Mouse (Mus musculus): ENCODE data around the gene Vmn1r194. TPM values are rescaled to one million over a fixed set of nuclear protein-coding genes. Genes with fewer than 3 reads are reported as not detected.
"Not testable (repeated sequence)": the region's sequence is repeated elsewhere in the genome, so short reads cannot be mapped to it uniquely, and the experiment has no call there.

Vmn1r194 gene
- not detected for polyA plus RNA-seq (2017; shearing (Covaris generic))

DNA sequence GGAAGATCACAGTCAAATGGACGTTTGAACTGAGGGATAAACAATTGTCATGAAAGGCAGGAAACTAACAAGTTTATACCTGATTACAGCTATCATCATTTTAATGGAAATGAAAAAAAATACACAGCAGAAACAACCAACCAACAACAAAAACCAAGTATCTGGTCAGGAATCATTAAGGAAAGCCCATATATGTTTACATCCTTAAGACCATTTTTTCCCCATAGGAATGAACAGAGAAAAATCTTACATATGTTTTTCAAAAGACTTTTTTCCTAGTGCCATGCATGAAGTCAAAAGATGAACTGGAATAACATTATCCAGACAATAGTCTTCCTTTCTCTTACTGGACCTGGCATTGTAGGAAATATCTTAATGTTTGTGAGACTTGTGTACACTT, at the start of gene Vmn1r194:
Vmn1r194 (plus strand) TSS at position 301 of the 400 bp plus-strand sequence.
- no peak for ATAC-seq

DNA sequence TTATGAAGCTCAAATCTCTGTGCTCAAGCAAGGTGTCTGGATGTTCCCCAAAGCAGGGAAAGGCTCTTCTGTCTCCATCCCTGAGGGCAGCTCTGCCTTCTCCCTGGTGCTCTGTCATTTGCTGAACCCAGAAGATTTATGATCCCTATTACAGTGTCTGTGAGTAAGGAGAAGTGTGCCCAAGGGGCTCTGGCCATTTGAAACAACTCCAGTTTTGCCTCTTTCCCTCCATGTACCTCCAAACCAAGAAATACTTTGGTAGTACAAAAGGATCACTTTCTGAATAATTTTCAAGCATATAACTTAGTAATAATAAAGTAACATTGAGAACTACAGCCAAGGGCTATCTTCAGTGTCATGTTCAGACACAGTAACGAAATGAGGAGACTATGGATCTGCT, 21.0 kb upstream of the Vmn1r194 start, which contains the start of gene Vmn1r193:
Vmn1r193 (minus strand) TSS at position 101 of the 400 bp plus-strand sequence.
- not testable (repeated sequence) for ATAC-seq

DNA sequence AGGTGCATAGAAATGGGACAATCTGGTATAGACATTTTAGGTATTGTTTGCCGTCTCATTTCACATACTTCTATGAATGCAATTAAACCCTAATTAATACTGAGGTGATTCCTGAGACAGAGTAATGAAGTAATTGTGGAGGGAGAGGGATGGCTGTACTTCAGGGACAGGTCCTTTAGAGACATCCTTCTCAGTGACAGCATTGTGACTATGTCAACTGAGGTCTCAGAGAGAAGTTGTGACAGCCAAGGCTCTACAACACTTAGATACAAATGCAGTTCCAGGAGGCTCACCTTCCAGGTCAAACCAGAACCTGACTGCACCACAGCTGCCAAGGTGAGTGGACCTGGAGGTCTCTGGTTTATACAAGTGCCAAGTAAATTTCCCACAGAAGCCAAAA, 26.2 kb downstream of the Vmn1r194 start, which contains the start of gene Vmn1r195:
Vmn1r195 (plus strand) TSS at position 301 of the 400 bp plus-strand sequence.
- not testable (repeated sequence) for ATAC-seq

DNA sequence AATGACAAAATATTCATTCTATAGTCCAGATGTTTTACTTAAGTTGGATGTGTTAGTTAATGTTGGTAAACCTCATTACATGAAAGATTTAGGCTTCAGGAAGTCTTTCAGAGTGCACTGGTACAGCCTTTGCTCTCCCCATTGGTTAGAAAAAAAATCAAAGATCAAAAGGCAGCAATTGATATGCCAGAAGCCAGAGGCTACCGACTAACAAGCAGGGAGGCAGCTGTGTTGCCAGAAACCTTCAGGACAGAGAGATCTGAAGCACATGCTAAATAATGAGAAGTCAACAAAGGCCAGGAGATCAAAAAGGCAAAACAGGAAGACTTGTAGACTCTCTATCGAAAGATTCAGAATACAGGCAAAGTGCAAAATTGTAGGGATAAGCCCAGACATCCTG, 27.7 kb downstream of the Vmn1r194 start:
- ATAC-seq = no peak

DNA sequence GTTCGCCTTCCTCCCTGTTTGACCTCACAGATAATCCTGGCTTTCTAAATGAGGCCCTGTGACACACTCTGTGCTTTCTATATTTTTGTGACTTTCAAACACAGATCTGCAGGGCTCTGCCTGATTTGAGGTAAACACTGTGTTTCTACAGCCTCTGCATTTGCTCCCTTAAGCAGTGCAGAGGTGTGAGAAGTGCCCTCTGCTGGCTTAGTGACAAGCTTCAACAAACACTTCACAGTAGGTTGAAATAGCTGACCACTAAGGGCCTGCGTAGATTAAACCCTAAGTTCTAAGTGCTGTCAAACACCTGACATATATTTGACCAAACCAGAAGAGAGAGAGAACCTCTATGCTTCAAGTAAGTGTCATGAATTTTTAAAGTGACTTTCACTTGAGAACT, 40.6 kb downstream of the Vmn1r194 start:
- ATAC-seq = no peak

DNA sequence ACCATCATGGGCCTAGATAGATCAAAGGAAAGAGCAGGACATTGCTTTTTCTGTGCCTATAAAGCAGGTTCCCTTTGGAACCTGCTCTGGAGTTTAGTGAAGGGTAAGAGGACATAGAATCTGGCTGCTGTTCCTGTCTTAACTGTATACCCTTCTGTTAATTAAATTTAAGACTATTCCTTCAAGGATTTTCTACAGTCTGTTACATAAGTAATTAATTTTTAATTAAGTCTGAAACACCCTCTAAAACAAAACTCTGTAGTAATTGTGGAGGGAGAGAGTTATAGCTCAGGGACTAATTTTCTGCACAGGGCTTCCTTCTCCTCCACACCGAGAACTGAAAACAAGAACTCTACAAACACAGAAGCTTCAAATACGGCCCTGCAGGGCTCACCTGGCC, 45.6 kb downstream of the Vmn1r194 start, which contains the start of gene Vmn1r196:
Vmn1r196 (plus strand) TSS at position 301 of the 400 bp plus-strand sequence.
- ATAC-seq = no peak

Other genes starting within 250 kb of the Vmn1r194 start
- gene Prss16, start 234.5 kb upstream of the Vmn1r194 start, polyA plus RNA-seq (2017; shearing (Covaris generic)) = 1 to 10 TPM in 1 of 3 experiments, under 1 TPM in 1, not detected in 1; 0.24 to 1.2 TPM
- 100 to 1,000 TPM in 1 of 3 experiments, 10 to 100 TPM in 1, not detected in 1; 52.3 to 507 TPM for gene Hist1h2ah, start 208.6 kb upstream of the Vmn1r194 start, polyA plus RNA-seq (2017; shearing (Covaris generic))
- 1 to 10 TPM in 2 of 3 experiments, not detected in 1; 2.2 to 9.9 TPM for gene Hist1h2bk, start 208.3 kb upstream of the Vmn1r194 start, polyA plus RNA-seq (2017; shearing (Covaris generic))
- gene Hist1h4i, start 202.9 kb upstream of the Vmn1r194 start, polyA plus RNA-seq (2017; shearing (Covaris generic)) = 10 to 100 TPM in 1 of 3 experiments, 1 to 10 TPM in 2; 4.1 to 18.5 (median 6.5) TPM
- 1 to 10 TPM in 2 of 3 experiments, not detected in 1; 3.9 to 4.5 TPM for gene Hist1h2ag, start 201.3 kb upstream of the Vmn1r194 start, polyA plus RNA-seq (2017; shearing (Covaris generic))
- 10 to 100 TPM in 1 of 3 experiments, 1 to 10 TPM in 2; 1.8 to 10.3 (median 6.6) TPM for gene Hist1h2bj, start 201.0 kb upstream of the Vmn1r194 start, polyA plus RNA-seq (2017; shearing (Covaris generic))
- gene Vmn1r188, start 159.8 kb upstream of the Vmn1r194 start, polyA plus RNA-seq (2017; shearing (Covaris generic)) = under 1 TPM in 1 of 3 experiments, not detected in 2; 0.07 TPM
- gene Vmn1r189, start 138.4 kb upstream of the Vmn1r194 start, polyA plus RNA-seq (2017; shearing (Covaris generic)) = not detected
- gene Vmn1r191, start 60.2 kb upstream of the Vmn1r194 start, polyA plus RNA-seq (2017; shearing (Covaris generic)) = under 1 TPM in 1 of 3 experiments, not detected in 2; 0.13 TPM
- gene Vmn1r192, start 53.1 kb upstream of the Vmn1r194 start, polyA plus RNA-seq (2017; shearing (Covaris generic)) = not detected
- gene Vmn1r193, start 21.1 kb upstream of the Vmn1r194 start, polyA plus RNA-seq (2017; shearing (Covaris generic)) = under 1 TPM in 1 of 3 experiments, not detected in 2; 0.13 TPM
- gene Vmn1r195, start 26.3 kb downstream of the Vmn1r194 start, polyA plus RNA-seq (2017; shearing (Covaris generic)) = not detected
- not detected for gene Vmn1r196, start 45.7 kb downstream of the Vmn1r194 start, polyA plus RNA-seq (2017; shearing (Covaris generic))
- gene Vmn1r197, start 80.4 kb downstream of the Vmn1r194 start, polyA plus RNA-seq (2017; shearing (Covaris generic)) = under 1 TPM in 1 of 3 experiments, not detected in 2; 0.08 TPM
- gene Vmn1r198, start 106.1 kb downstream of the Vmn1r194 start, polyA plus RNA-seq (2017; shearing (Covaris generic)) = not detected
- gene Vmn1r199, start 135.6 kb downstream of the Vmn1r194 start, polyA plus RNA-seq (2017; shearing (Covaris generic)) = not detected
- gene Vmn1r200, start 146.2 kb downstream of the Vmn1r194 start, polyA plus RNA-seq (2017; shearing (Covaris generic)) = not detected
- gene Vmn1r201, start 227.7 kb downstream of the Vmn1r194 start, polyA plus RNA-seq (2017; shearing (Covaris generic)) = under 1 TPM in 1 of 3 experiments, not detected in 2; 0.07 TPM